Mouse (Mus musculus) cortical plate, adult 2 months (tissue): ENCODE measurements at regions not wholly inside any gene's neighbourhood (a gene's known extent, or its start where the extent isn't known, plus 50 kb on each side); places are given as distances from the start of the nearest gene placed in this dataset.

Experiments
- CTCF ChIP-seq: fragments of 200-500 bp; IDR thresholded peaks from 2 replicates; pipeline ENCODE4 v1.5.1; 2011; ENCODE audit warnings: mild to moderate bottlenecking, control low read depth, low read length; ENCODE audit not compliant: insufficient read depth; ENCODE audit errors: extremely low read depth
- POLR2A ChIP-seq: fragments of 200-500 bp; IDR thresholded peaks from 2 replicates; pipeline ENCODE4 v1.6.1; 2011; ENCODE audit warnings: mild to moderate bottlenecking, low read length, control low read depth; ENCODE audit not compliant: insufficient read depth; ENCODE audit errors: extremely low read depth

DNA sequence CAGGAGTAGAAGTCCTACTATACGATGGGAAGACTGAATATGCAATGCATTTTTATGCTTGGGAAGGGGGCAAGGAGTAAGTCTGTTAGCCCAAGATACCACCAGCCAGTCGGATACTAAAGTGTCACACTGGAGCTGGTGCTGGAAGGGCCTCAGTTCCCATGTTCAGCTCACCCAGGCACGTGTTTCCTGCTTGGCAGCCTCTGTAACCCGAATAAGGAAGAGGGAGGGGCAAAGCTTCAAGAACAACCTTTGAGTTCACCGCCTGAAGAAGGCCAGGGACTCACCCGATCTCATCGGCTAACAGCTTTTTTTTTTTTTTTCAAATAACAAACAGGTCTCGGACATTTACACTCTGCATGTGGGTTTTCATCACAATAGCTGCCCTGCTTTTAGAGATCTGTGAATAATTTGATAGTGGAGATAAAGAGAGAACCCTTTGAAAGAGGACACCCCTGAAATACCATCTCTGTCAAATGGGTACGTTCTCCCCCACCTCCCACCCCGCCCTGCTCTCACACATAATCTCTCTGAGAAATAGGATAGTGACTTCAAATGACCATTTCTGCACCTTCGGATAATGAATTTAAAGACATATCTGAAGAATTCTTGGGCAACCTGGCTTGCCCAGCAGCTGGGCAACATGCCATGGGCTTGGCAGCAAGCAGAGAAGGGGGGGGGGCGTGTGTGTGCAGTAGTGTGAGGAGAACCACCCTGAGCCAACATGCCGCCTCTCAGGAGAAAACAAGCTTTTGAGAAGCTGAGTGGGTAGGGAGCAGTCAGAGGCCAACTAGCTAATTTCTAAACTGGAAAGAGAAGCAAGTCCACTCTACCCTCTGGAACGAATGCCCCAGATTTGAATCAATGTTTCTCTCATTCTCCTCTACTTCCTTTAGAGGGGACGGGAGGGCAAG, 115.1 kb downstream of the Gm10260 start:
- TF ChIP-seq POLR2A (no peak), CTCF (no peak)
